Mouse (Mus musculus) kidney, embryonic 15.5 days (tissue): ENCODE data around the gene Mtfr2. TPM values are rescaled to one million over a fixed set of nuclear protein-coding genes. Genes with fewer than 3 reads are reported as not detected.

Experiments
- polyA plus RNA-seq: library from polyadenylated mRNA; unstranded; fragments of >200 nt; fragmentation: Nextera tagmentation; extraction: Ambion mirVana; gene quantifications from 2 replicates; pipeline ENCODE4 v1.2.1, GENCODE M21; 2015

The Mtfr2 gene
- polyA plus RNA-seq, 1 experiment from 2014 or later, result 2.7 TPM

Other genes with a start within 250 kb of the Mtfr2 start
- gene Map7, start 199.3 kb upstream of the Mtfr2 start, polyA plus RNA-seq, result 26.7 and 28.8 TPM in 2 replicates
- 128 and 134 TPM in 2 replicates for gene Bclaf1, start 35.3 kb upstream of the Mtfr2 start, polyA plus RNA-seq